Mouse (Mus musculus) Patski (cell line): ENCODE measurements at regions not wholly inside any gene's neighbourhood (a gene's known extent, or its start where the extent isn't known, plus 50 kb on each side); places are given as distances from the start of the nearest gene placed in this dataset.
A peak's percentile ranks its signal among the peaks of the same experiment; 100 is the strongest.

ENCODE experiments used
- ATAC-seq: fragments of 100-300 bp; one replicate; pipeline ENCODE4 v1.8.0; 2021
- CTCF ChIA-PET: fragments of 350-600 bp; sonication (Branson Sonifier 250); formaldehyde crosslinking; loops from one replicate; lab custom pipeline; 2022; ENCODE audit warnings: inconsistent platforms; lab: Charles Lee
- POLR2A ChIA-PET: fragments of 350-600 bp; sonication (Branson Sonifier 250); formaldehyde crosslinking; loops from one replicate; lab custom pipeline; 2022; ENCODE audit warnings: antibody characterized with exemption, inconsistent platforms; lab: Charles Lee
- DNase-seq: peaks from one replicate; pipeline ENCODE4 v3.0.0-alpha.2; 2011; ENCODE audit warnings: low read depth, low spot score
- H3K27me3 ChIP-seq: fragments of 371-371 bp; one replicate; pipeline ENCODE4 v1.5.1; 2021
- CTCF ChIP-seq: fragments of 100-300 bp; IDR thresholded peaks from one replicate; pipeline ENCODE4 v1.5.1; 2021
- in situ Hi-C: fragments of 300-500 bp; cut with MboI; formaldehyde crosslinking; loops from 3 replicates; pipeline ENCODE4 v1.11.1; 2018; ENCODE audit warnings: low pct_unique_long_range_greater_than_20kb, mixed read lengths

DNA sequence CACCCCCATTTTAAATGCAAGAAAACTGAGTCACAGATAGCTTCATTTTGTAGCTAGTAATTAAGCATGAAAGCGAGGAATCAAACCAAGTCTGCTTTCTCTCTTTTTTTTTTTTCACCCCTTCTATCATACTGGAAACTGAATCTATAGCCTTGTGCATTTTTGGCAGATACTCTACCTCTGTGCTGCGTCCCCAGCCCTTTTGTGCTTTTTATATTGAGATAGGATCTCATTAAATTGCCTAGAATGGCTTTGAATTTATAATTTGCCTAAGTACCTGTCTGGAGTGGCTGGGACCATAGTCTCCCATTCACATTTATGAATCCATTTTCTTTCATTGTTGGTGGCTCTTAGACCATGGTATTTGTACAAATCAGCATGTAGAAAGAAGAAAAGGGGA, 209.9 kb upstream of the Fggy start:
- no peak for ATAC-seq
- in situ Hi-C loops = no loop called here
- DNase-seq = no peak
- ChIA-PET CTCF (no interaction called here), POLR2A (interaction anchor here (0.6 kb wide), 1 partner anchor 296 kb away, joined by 3 read pairs; no protein-coding TSS in a partner anchor)
- no peak for TF ChIP-seq CTCF
- no peaks in the 10 kb centered on the region for H3K27me3 ChIP-seq

DNA sequence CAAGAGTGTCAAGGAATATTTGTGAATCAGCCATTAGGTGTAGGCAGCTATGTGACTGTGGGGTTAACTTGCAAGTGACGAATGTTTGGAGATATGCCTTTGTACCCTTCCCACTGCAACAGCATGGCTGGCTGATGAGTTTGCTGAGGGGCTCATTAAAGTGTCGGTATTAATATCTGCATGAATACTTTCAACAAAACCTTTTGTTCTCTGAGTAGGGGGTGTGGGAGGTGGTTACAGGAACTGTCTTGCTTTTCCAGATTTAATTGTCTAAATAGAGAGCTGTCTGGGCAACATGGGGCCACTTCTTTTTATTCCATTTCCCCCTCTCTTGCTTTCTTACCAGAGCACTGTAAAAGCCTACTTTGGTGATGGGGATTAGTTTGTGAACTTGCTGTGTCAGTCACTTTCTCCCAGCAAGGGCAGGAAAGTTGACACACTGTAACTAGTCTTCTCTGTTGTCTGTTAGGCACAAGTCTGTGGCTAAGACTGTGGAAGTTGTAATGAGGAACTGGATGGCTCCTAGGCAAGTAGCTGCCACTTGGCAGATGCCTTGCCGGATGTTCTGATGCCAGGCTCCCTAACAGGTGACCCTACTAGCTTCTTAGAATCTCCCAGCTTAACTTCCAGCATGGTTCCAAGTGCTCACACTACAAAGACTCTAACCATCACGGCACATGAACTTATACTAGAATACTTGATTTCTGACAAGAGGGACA, 208.7 kb upstream of the Fggy start:
- H3K27me3 ChIP-seq = no peaks in the 10 kb centered on the region
- ChIA-PET CTCF (no interaction called here), POLR2A (no interaction called here)
- ATAC-seq (no peak), DNase-seq (peak; percentile 13)
- no peak for TF ChIP-seq CTCF
- in situ Hi-C loops = no loop called here

DNA sequence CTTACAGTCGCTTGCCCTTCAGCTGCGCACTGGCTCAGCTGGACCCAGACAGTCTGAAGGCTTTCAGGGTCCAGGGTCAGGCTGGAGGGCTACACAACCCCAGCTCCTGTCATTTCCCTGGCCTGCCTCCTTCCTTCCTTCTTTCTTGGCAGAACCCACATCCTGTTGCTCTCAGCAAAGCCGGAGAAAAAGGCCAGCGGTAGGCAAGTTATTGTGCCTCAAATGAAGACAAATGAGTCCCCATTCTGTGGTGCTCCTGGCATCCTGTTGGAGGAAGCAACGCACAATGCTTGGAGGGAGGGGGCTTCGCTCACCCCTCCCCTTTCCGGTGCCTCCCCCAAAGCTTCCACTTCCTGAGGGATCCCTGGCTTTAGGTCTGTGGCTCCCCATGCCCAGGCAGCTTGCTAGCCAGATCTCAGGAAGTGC, 203.4 kb upstream of the Fggy start:
- POLR2A ChIA-PET = no interaction called here
- ATAC-seq (no peak), DNase-seq (no peak)
- no peak for TF ChIP-seq CTCF
- CTCF ChIA-PET = interaction anchor here (1.3 to 1.5 kb wide), 2 partner anchors 9 to 11 kb away, joined by 3 to 4 read pairs; no protein-coding TSS in a partner anchor
- no peaks in the 10 kb centered on the region for H3K27me3 ChIP-seq
- in situ Hi-C loops = no loop called here

DNA sequence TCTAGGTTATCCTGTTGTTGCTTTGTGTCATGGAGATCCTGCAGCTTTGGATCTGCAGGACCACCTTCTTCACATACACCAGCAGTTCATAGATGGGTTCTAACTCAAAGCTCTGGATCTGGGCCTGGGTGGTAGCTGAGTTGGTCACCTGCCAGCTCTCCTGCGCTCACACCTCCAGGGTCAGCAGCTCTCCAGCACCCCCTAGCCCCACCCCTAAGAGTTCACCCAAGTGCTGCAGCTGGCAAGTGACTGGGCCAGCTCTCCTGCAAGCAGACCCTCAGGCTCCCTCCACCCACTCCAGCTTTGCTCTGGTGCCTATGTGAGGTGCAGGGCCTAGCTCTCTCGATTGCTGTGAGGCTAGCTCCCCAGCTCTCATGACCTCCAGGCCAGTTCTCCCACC, 198.6 kb upstream of the Fggy start:
- ATAC-seq (no peak), DNase-seq (no peak)
- TF ChIP-seq CTCF = no peak
- ChIA-PET POLR2A (no interaction called here), CTCF (interaction anchor here (0.9 kb wide), 1 partner anchor 17 kb away, joined by 3 read pairs; no protein-coding TSS in a partner anchor)
- in situ Hi-C loops = no loop called here
- H3K27me3 ChIP-seq = no peaks in the 10 kb centered on the region

DNA sequence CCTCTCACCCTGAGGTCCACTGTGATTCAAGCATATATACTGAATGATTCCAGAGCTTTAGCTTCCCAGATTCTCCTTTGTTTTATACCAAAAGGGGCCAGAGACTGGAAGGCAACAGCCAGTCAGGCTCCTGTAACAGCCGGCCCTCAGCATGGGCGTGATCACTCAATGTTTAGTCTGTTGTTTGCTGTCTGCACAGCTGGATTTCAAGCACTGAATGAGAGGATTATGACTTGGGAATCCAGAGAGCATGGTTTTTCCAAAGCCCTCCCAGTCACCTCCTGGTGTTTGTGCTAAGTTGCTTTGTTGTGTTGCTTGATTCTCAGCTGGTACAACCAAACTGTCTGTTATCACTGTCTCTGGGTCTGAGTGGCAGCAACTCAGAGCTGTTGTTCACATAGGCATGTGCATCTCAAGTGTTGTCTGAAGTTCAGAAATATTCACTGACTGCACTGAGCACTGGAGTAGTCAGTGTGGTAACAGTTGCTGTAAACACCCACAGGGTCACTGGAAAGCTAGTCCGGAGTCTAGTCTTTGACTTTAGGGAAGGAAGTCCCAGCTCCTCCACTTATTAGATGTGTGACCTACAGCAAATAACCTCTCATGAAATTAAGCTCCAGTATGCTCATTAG, 196.9 kb upstream of the Fggy start:
- DNase-seq = no peak
- no peak for TF ChIP-seq CTCF
- no peaks in the 10 kb centered on the region for H3K27me3 ChIP-seq
- in situ Hi-C loops = no loop called here
- no peak for ATAC-seq
- POLR2A ChIA-PET = no interaction called here
- CTCF ChIA-PET = interaction anchor here (2.1 kb wide), 1 partner anchor 19 kb away, joined by 5 read pairs; no protein-coding TSS in a partner anchor

DNA sequence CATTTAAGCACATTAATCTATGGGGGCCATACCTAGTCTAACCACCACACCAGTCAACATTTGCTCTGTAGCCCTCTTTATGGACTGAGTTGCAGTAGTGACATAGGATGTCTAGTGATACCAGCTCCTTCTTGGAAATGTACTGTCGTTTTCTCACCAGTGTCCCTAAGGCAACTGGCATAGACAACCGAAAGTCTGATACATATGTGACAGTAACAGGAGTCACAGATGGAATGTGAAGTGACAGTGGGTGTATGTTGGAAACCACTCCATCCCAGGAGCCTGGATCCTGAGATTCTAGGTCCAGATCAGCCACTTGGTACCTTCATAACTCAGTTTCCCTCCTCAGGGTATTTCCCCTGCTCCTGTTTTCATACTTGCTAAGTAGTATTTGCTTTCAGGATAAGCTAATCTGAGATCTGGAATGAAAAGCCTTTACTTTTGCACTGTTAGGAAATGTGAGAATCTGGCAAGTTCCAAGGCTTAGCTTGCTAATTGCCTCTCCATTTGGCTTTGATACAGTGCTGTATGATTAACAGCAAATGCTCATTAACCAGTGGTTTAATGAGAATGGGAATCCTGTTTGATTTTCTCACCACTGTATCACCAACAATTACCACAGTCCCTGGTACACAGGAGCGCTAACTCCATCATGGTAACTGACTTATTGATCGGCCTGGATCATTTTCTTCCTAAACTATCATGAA, 192.8 kb upstream of the Fggy start:
- ATAC-seq (no peak), DNase-seq (no peak)
- H3K27me3 ChIP-seq = no peaks in the 10 kb centered on the region
- ChIA-PET CTCF (no interaction called here), POLR2A (no interaction called here)
- TF ChIP-seq CTCF = no peak
- in situ Hi-C loops = no loop called here

DNA sequence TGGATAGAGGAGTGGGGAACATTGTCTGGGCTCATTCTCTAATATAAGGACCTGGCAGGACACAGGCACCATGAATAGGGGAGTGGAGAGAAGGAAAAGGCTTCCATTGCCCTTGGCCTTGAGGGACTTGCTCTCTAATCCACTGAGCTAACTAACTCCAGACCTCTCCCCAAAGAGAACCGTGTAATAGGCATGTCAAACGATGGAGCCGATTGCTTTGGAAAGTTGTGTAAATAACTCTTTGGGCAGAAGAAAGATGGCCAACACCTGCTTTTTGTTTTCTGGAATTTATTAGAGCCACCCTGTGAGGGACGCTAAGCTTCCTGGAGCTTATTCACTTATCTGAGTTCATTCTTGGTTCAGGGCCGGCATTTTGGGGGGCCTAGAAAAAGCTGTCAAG, 180.9 kb upstream of the Fggy start:
- in situ Hi-C loops = no loop called here
- H3K27me3 ChIP-seq = no peaks in the 10 kb centered on the region
- ChIA-PET POLR2A (no interaction called here), CTCF (interaction anchor here (1.1 to 1.3 kb wide), 2 partner anchors 10 to 18 kb away, joined by 3 read pairs; no protein-coding TSS in a partner anchor)
- TF ChIP-seq CTCF = no peak
- DNase-seq = no peak
- ATAC-seq = no peak

DNA sequence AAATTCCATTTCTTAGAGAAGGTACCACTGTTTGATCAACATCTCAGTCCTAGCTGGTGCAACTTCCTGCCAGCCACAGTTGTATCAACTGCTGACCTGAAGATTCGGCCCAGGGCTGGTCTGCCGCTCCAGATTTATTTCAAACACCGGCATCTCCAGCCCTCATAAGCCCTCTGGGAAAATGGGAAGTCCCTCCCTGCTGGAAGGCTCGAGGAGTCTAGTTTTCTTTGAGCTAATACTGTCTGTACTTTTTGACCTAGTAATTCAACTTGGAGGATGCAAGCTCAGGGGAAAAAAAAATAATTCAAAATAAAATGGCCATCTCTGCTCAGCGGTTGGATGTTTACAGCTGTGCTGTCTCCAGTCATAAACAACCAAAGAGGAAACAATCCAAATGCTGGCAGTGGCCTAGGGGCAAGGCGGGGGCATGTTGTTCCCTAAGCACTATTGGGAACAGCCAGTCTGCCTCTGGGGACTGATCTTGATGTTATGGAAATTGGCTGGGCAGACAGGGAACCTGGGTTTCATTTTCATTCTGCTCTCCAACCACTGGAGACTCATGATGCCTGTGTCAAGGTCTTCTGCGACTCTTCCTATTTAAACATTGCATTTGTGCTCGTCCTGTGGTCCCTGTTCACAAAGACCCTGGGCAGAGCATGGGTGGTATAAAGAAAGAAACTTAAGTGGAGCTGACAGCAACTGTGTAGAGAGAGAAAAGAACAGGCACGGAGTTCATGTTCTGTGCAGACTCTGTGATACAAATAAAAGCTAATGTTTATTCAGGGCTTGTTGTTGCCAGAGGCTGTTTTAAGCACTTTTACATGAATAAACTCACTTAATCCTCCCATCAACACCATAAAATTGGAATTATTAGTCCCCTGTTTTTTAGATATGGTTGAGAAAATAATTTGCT, 179.8 kb upstream of the Fggy start:
- ChIA-PET CTCF (no interaction called here), POLR2A (interaction anchor here (1.1 kb wide), 1 partner anchor 360 kb away, joined by 3 read pairs; no protein-coding TSS in a partner anchor)
- TF ChIP-seq CTCF = no peak
- no peaks in the 10 kb centered on the region for H3K27me3 ChIP-seq
- in situ Hi-C loops = no loop called here
- ATAC-seq (no peak), DNase-seq (no peak)

DNA sequence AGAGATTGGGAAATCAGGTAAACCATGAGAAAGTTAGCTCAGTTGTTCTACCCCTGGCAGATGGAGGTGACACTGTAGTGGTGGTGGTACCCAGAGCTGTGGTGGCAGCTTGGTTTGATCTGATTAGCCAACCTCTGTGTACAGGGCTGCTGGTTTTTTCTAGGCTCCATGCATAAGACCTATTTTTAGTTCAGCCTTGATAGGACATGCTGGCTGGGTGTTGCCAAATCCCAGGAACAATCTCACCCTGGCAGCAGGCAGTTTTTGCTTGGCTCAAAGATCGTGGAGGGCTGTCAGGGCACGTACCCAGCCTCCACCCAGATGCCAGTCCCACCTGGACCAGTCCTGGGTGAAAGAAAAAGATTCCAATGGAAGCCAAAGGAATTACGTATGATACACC, 178.7 kb upstream of the Fggy start:
- ATAC-seq (no peak), DNase-seq (no peak)
- no peaks in the 10 kb centered on the region for H3K27me3 ChIP-seq
- in situ Hi-C loops = no loop called here
- ChIA-PET POLR2A (no interaction called here), CTCF (no interaction called here)
- no peak for TF ChIP-seq CTCF

DNA sequence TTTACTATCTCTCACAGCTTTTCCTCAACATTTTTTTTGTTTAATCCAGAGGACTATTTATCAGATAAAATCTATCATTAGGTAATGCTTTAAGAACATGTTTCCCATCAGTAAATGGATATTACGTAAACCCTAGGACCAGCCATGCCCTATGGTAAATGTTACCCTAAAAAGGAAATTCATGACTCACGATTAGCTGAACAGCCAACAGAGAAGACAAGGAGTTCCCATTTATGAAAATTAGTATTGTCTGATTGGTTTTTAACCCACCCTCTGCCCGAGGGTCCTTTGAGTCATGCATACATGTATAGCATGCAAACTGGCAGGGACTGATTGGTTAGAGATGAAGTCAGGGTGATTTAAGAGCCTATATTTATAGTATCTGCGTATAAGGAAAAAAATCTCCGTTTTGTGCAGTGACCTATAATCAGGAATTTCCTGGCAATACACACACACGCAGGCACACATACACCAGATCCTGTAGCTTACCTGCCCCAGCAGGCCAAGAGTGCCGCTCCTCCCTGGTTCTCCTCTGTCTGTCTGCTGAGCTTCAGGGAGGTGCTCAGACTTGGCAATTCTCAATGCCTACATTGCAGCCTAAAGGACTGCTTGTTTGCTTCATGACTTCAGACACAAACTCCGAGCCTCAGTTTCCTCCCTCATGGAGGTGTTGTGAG, 174.0 kb upstream of the Fggy start:
- ChIA-PET POLR2A (no interaction called here), CTCF (no interaction called here)
- DNase-seq (no peak), ATAC-seq (no peak)
- in situ Hi-C loops = no loop called here
- no peaks in the 10 kb centered on the region for H3K27me3 ChIP-seq
- TF ChIP-seq CTCF = no peak
